Mouse (Mus musculus) CH12.LX (cell line): Measurements from ENCODE around the gene Bicdl1. TPM values are rescaled to one million over a fixed set of nuclear protein-coding genes. Genes with fewer than 3 reads are reported as not detected.

Experiments used
- DNase-seq: peaks from one replicate; pipeline ENCODE4 v3.0.0-alpha.2; 2013; ENCODE audit errors: extremely low read depth
- H3K27ac ChIP-seq: 2 replicates; pipeline ENCODE4 v1.5.1; 2012; ENCODE audit warnings: low read depth, mild to moderate bottlenecking, control low read depth, moderate library complexity; ENCODE audit not compliant: insufficient read depth
- H3K27me3 ChIP-seq: replicated peaks from 2 replicates; pipeline ENCODE3; 2012; ENCODE audit warnings: inconsistent platforms
- H3K36me3 ChIP-seq, 2 experiments: replicated peaks in 1 of 2; 2 replicates each; pipeline versions ENCODE3 to v1.6.1; 2012; ENCODE audit warnings: inconsistent platforms in 1 of 2, low read length in 1 of 2, mild to moderate bottlenecking in 1 of 2, mixed read lengths in 1 of 2, moderate library complexity in 1 of 2; ENCODE audit not compliant: control insufficient read depth in 1 of 2, insufficient read depth in 1 of 2
- H3K4me1 ChIP-seq, 2 experiments: 2 replicates each; pipeline ENCODE4 v1.6.1; 2012; ENCODE audit warnings: inconsistent platforms in 1 of 2, moderate library complexity in 1 of 2; ENCODE audit not compliant: insufficient read depth in 2 of 2, control insufficient read depth in 1 of 2
- H3K4me2 ChIP-seq: 2 replicates; pipeline ENCODE4 v1.6.1; 2012; ENCODE audit warnings: low read depth, mild to moderate bottlenecking, control low read depth; ENCODE audit not compliant: poor library complexity, insufficient read depth, severe bottlenecking
- H3K4me3 ChIP-seq, 3 experiments: fragments of 150-350 bp in 1 of 3; sonication (generic) in 1 of 3; replicated peaks in 1 of 3; 2 replicates each; pipeline versions ENCODE3 to v1.5.1; 2011 to 2012; ENCODE audit warnings: low read depth in 2 of 3, low read length in 2 of 3, mild to moderate bottlenecking in 2 of 3, moderate library complexity in 2 of 3, control low read depth in 1 of 3, improper control_type of control experiment in 1 of 3, inconsistent platforms in 1 of 3, mixed read lengths in 1 of 3; ENCODE audit not compliant: poor library complexity in 1 of 3
- H3K79me2 ChIP-seq: replicated peaks from 2 replicates; pipeline ENCODE4 v1.6.1; 2012; ENCODE audit warnings: mild to moderate bottlenecking, moderate library complexity; ENCODE audit not compliant: control insufficient read depth, poor library complexity, insufficient read depth, severe bottlenecking; ENCODE audit errors: extremely low read depth
- H3K9ac ChIP-seq: 2 replicates; pipeline ENCODE4 v1.6.1; 2012; ENCODE audit warnings: low read depth, mild to moderate bottlenecking, control low read depth, moderate library complexity; ENCODE audit not compliant: insufficient read depth
- H3K9me3 ChIP-seq: replicated peaks from 2 replicates; pipeline ENCODE3; 2012; ENCODE audit warnings: low read length, inconsistent platforms, mixed read lengths
- BHLHE40 ChIP-seq: IDR thresholded peaks from 2 replicates; pipeline ENCODE4 v1.6.1; 2011; ENCODE audit warnings: mild to moderate bottlenecking, low read depth, low read length, improper control_type of control experiment
- CHD2 ChIP-seq: IDR thresholded peaks from 2 replicates; pipeline ENCODE4 v1.6.1; 2011; ENCODE audit warnings: low read length, improper control_type of control experiment
- CTCF ChIP-seq, 2 experiments: IDR thresholded peaks in 1 of 2; conservative IDR thresholded peaks in 1 of 2; 2 replicates each; pipeline ENCODE4 v1.5.1; 2011 to 2012; ENCODE audit warnings: low read depth in 2 of 2, low read length in 2 of 2, improper control_type of control experiment in 1 of 2, inconsistent platforms in 1 of 2, mild to moderate bottlenecking in 1 of 2, moderate library complexity in 1 of 2
- E2F4 ChIP-seq: IDR thresholded peaks from 2 replicates; pipeline ENCODE4 v1.6.1; 2011; ENCODE audit warnings: low read depth, low read length, improper control_type of control experiment; ENCODE audit not compliant: insufficient replicate concordance
- ELF1 ChIP-seq: IDR thresholded peaks from 2 replicates; pipeline ENCODE4 v1.6.1; 2014; ENCODE audit warnings: low read depth, mild to moderate bottlenecking, inconsistent platforms, low read length, improper control_type of control experiment
- EP300 ChIP-seq: IDR thresholded peaks from 2 replicates; pipeline ENCODE4 v1.6.1; 2011; ENCODE audit warnings: low read length, improper control_type of control experiment
- ETS1 ChIP-seq: conservative IDR thresholded peaks from 2 replicates; pipeline ENCODE4 v1.6.1; 2012; ENCODE audit warnings: low read depth, mild to moderate bottlenecking, inconsistent platforms, low read length, improper control_type of control experiment, moderate library complexity
- IRF4 ChIP-seq: IDR thresholded peaks from 2 replicates; pipeline ENCODE4 v1.6.1; 2014; ENCODE audit warnings: low read depth, mild to moderate bottlenecking, inconsistent platforms, low read length, improper control_type of control experiment
- JUN ChIP-seq: IDR thresholded peaks from 2 replicates; pipeline ENCODE4 v1.6.1; 2011; ENCODE audit warnings: low read depth, mild to moderate bottlenecking, low read length, improper control_type of control experiment, moderate library complexity; ENCODE audit not compliant: insufficient read depth
- JUND ChIP-seq: conservative IDR thresholded peaks from 2 replicates; pipeline ENCODE4 v1.6.1; 2011; ENCODE audit warnings: low read depth, low read length, improper control_type of control experiment
- KAT2A ChIP-seq: IDR thresholded peaks from 2 replicates; pipeline ENCODE4 v1.6.1; 2012; ENCODE audit warnings: low read length, improper control_type of control experiment, inconsistent platforms; ENCODE audit not compliant: insufficient replicate concordance
- MAX ChIP-seq: IDR thresholded peaks from 2 replicates; pipeline ENCODE4 v1.6.1; 2011; ENCODE audit warnings: low read length, improper control_type of control experiment
- MAZ ChIP-seq: IDR thresholded peaks from 2 replicates; pipeline ENCODE4 v1.6.1; 2012; ENCODE audit warnings: low read depth, mild to moderate bottlenecking, inconsistent platforms, low read length, improper control_type of control experiment, moderate library complexity
- MEF2A ChIP-seq: IDR thresholded peaks from 2 replicates; pipeline ENCODE4 v1.6.1; 2014; ENCODE audit warnings: low read depth, mild to moderate bottlenecking, inconsistent platforms, low read length, improper control_type of control experiment, borderline replicate concordance
- MYC ChIP-seq: IDR thresholded peaks from 2 replicates; pipeline ENCODE4 v1.6.1; 2011; ENCODE audit warnings: low read depth, mild to moderate bottlenecking, improper control_type of control experiment, low read length
- NELFE ChIP-seq: IDR thresholded peaks from 2 replicates; pipeline ENCODE4 v1.6.1; 2011; ENCODE audit warnings: low read depth, low read length, improper control_type of control experiment
- POLR2A ChIP-seq: IDR thresholded peaks from 2 replicates; pipeline ENCODE4 v1.6.1; 2011; ENCODE audit warnings: low read depth, mild to moderate bottlenecking, improper control_type of control experiment, low read length
- RAD21 ChIP-seq: IDR thresholded peaks from 2 replicates; pipeline ENCODE4 v1.6.1; 2011; ENCODE audit warnings: low read depth, mild to moderate bottlenecking, low read length, improper control_type of control experiment, moderate library complexity
- RCOR1 ChIP-seq: conservative IDR thresholded peaks from 2 replicates; pipeline ENCODE4 v1.6.1; 2012; ENCODE audit warnings: low read depth, mild to moderate bottlenecking, inconsistent platforms, low read length, improper control_type of control experiment
- SIN3A ChIP-seq: IDR thresholded peaks from 2 replicates; pipeline ENCODE4 v1.6.1; 2012; ENCODE audit warnings: low read length, improper control_type of control experiment, inconsistent platforms
- TBP ChIP-seq: conservative IDR thresholded peaks from 2 replicates; pipeline ENCODE4 v1.6.1; 2011; ENCODE audit warnings: low read depth, low read length, improper control_type of control experiment
- TCF12 ChIP-seq: IDR thresholded peaks from 2 replicates; pipeline ENCODE4 v1.6.1; 2014; ENCODE audit warnings: low read depth, mild to moderate bottlenecking, inconsistent platforms, low read length, improper control_type of control experiment
- UBTF ChIP-seq: IDR thresholded peaks from 2 replicates; pipeline ENCODE4 v1.6.1; 2012; ENCODE audit warnings: low read depth, mild to moderate bottlenecking, inconsistent platforms, low read length, improper control_type of control experiment, moderate library complexity
- USF1 ChIP-seq: IDR thresholded peaks from 2 replicates; pipeline ENCODE4 v1.6.1; 2014; ENCODE audit warnings: low read depth, mild to moderate bottlenecking, inconsistent platforms, low read length, improper control_type of control experiment
- USF2 ChIP-seq: conservative IDR thresholded peaks from 2 replicates; pipeline ENCODE4 v1.6.1; 2011; ENCODE audit warnings: low read depth, low read length, improper control_type of control experiment
- ZKSCAN1 ChIP-seq: IDR thresholded peaks from 2 replicates; pipeline ENCODE4 v1.6.1; 2012; ENCODE audit warnings: low read depth, inconsistent platforms, low read length, improper control_type of control experiment, borderline replicate concordance
- dilution Hi-C: fragments of 300-500 bp; cut with MboI; formaldehyde crosslinking; loops from 2 replicates; pipeline ENCODE4 v1.14.3; 2020; ENCODE audit warnings: low sequenced_read_pairs; ENCODE audit not compliant: extremely low pct_unique_long_range_greater_than_20kb, extremely low pct_ligation_motif_present
- in situ Hi-C: fragments of 300-500 bp; cut with MboI; formaldehyde crosslinking; loops from 3 replicates; pipeline ENCODE4 v1.14.3; 2019; ENCODE audit warnings: low sequenced_read_pairs, low pct_ligation_motif_present, low pct_unique_long_range_greater_than_20kb, mixed read lengths
- polyA plus RNA-seq: library from polyadenylated mRNA; unstranded; fragments of >175 nt; gene quantifications from 2 replicates; pipeline ENCODE4 v1.2.1, GENCODE M21; 2012; ENCODE audit warnings: low read depth; ENCODE audit not compliant: insufficient read length
- total RNA-seq, 2 experiments: library from RNA; depleted of rRNA; stranded (reverse); fragments of 300-350 nt in 1 of 2; fragments of >200 nt in 1 of 2; gene quantifications; 2 replicates each; pipeline ENCODE4 v1.2.3; 2012 to 2014

Gene Bicdl1
- total and polyA plus RNA-seq, 3 experiments, result 1.9 to 3.5 (median 2.3) TPM

DNA sequence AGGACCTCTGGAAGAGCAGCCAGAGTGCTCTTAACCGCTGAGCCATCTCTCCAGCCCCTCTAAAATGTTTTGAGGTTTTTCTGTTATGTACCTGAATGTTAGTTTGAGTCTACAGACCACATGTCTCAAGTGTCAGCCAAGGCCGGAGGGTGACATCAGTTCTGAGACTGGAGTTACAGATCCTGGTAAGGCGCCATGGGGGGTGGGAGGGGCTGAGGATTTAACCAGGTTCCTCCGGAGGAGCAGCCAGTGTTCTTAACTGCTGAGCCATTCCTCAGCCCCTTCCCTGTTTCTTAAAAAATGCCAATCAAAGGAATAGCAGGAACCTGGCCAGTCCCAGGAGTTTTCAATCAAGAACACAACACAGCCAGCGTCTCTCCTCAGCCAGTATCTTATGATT, 101.1 kb downstream of the Bicdl1 start:
- peaks cover 0 to 9% of the 10 kb centered on the region in 2 experiments for H3K36me3 ChIP-seq
- H3K4me1 ChIP-seq, result peaks cover 36 to 63% of the 10 kb centered on the region in 2 experiments
- TF ChIP-seq POLR2A (no peak), ELF1 (no peak), JUN (no peak), MEF2A (no peak), RAD21 (no peak), MAX (no peak), TBP (no peak), RCOR1 (no peak), USF1 (no peak), CTCF (conservative IDR thresholded peaks at IDR 0.05 in 1 of 2, IDR thresholded peaks at IDR 0.05 in 1 of 2; ENCODE audit: low read depth in 2 of 2, low read length in 2 of 2) (no peak), IRF4 (no peak)
- TF ChIP-seq, all 38 proteins: peak for 0
- no peaks in the 10 kb centered on the region for H3K27me3 ChIP-seq
- H3K9me3 ChIP-seq, result no peaks in the 10 kb centered on the region
- peaks cover 32% of the 10 kb centered on the region for H3K79me2 ChIP-seq
- dilution Hi-C loops (no loop called here), in situ Hi-C loops (no loop called here)
- H3K4me2 ChIP-seq, result peak overlapping the region; percentile 23; the same call in 1 of the 2 replicates
- no peak overlapping the region for H3K9ac ChIP-seq
- no peak overlapping the region for H3K4me3 ChIP-seq
- H3K27ac ChIP-seq, result no peak overlapping the region
- no peak for DNase-seq

DNA sequence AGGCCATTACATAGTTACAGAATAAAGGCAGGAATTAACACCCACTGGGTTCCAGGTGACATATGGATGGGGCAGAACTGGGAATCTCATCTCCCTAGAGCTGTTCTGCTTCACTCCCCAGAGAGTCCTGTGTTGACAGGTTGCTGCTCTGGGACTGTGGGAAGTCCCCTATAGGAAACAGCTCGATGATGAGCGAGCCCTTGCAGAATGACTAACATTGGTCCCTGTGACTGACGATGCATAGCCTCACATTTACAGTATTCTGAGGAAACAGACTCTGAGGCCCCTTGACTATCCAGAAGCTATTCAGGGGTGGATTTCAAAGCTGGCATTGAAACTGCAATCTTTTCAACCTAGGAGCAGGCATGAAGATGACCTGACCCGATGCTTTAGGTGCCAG, 101.7 kb downstream of the Bicdl1 start:
- H3K27ac ChIP-seq, result no peak overlapping the region
- H3K4me1 ChIP-seq, result peaks cover 30 to 60% of the 10 kb centered on the region in 2 experiments
- no peak overlapping the region for H3K4me3 ChIP-seq
- H3K27me3 ChIP-seq, result no peaks in the 10 kb centered on the region
- H3K9me3 ChIP-seq, result no peaks in the 10 kb centered on the region
- TF ChIP-seq USF2 (no peak), USF1 (no peak), MAZ (0 out of 2 replicates have a peak, but pooled peaks have one; percentile 30), EP300 (peak; percentile 83), MYC (0 out of 2 replicates have a peak, but pooled peaks have one; percentile 50), ELF1 (no peak), BHLHE40 (peak; percentile 80), ZKSCAN1 (no peak), KAT2A (0 out of 2 replicates have a peak, but pooled peaks have one; percentile 47), RCOR1 (peak; percentile 58; the same call in 1 of the 2 replicates), CHD2 (no peak), MEF2A (peak; percentile 72; the same call in 1 of the 2 replicates), TCF12 (peak; percentile 39; the same call in 1 of the 2 replicates), E2F4 (no peak), ETS1 (peak; percentile 78), JUN (peak; percentile 47; the same call in 1 of the 2 replicates), RAD21 (no peak), IRF4 (peak; percentile 87), NELFE (no peak), UBTF (no peak), JUND (0 out of 2 replicates have a peak, but pooled peaks have one; percentile 28), SIN3A (peak; percentile 65; the same call in 1 of the 2 replicates)
- H3K79me2 ChIP-seq, result peaks cover 29% of the 10 kb centered on the region
- DNase-seq, result peak; percentile 75
- no peak overlapping the region for H3K9ac ChIP-seq
- dilution Hi-C loops (no loop called here), in situ Hi-C loops (no loop called here)
- peaks cover 0 to 9% of the 10 kb centered on the region in 2 experiments for H3K36me3 ChIP-seq
- peak overlapping the region; percentile 68 for H3K4me2 ChIP-seq
